Mouse (Mus musculus) hindbrain, embryonic 13.5 days (tissue): ENCODE measurements around the gene Bcat2. TPM values are rescaled to one million over a fixed set of nuclear protein-coding genes. Genes with fewer than 3 reads are reported as not detected.
"Not testable (repeated sequence)": the region's sequence is repeated elsewhere in the genome, so short reads cannot be mapped to it uniquely, and the experiment has no call there.

Experiments
- ATAC-seq: fragments of 200-750 bp; cut with Nextera tagmentation; 2 replicates; pipeline ENCODE4 v1.8.0; 2017; ENCODE audit warnings: moderate TSS enrichment; ENCODE audit not compliant: low FRiP score
- H3K27ac ChIP-seq: fragments of 300-500 bp; sonication (generic); 2 replicates; pipeline ENCODE4 v1.5.1; 2015; ENCODE audit warnings: inconsistent platforms, mild to moderate bottlenecking, moderate library complexity
- H3K27me3 ChIP-seq: fragments of 300-500 bp; sonication (generic); 2 replicates; pipeline ENCODE4 v1.6.1; 2015; ENCODE audit warnings: mild to moderate bottlenecking, inconsistent platforms
- H3K36me3 ChIP-seq: fragments of 300-500 bp; sonication (generic); 2 replicates; pipeline ENCODE4 v1.6.1; 2015; ENCODE audit warnings: mild to moderate bottlenecking, inconsistent platforms
- H3K4me1 ChIP-seq: fragments of 300-500 bp; sonication (generic); replicated peaks from 2 replicates; pipeline ENCODE4 v1.6.1; 2015; ENCODE audit warnings: inconsistent platforms
- H3K4me2 ChIP-seq: fragments of 300-500 bp; sonication (generic); 2 replicates; pipeline ENCODE4 v1.6.1; 2015; ENCODE audit warnings: inconsistent platforms, mild to moderate bottlenecking, moderate library complexity
- H3K4me3 ChIP-seq: fragments of 300-500 bp; sonication (generic); 2 replicates; pipeline ENCODE4 v1.5.1; 2015; ENCODE audit warnings: mild to moderate bottlenecking, inconsistent platforms
- H3K9ac ChIP-seq: fragments of 300-500 bp; sonication (generic); 2 replicates; pipeline ENCODE4 v1.6.1; 2015; ENCODE audit warnings: mild to moderate bottlenecking, inconsistent platforms
- H3K9me3 ChIP-seq: fragments of 300-500 bp; sonication (generic); 2 replicates; pipeline ENCODE4 v1.6.1; 2016; ENCODE audit warnings: inconsistent platforms
- WGBS: fragments of 180-500 bp; shearing (Covaris S2); methylation state at CpG from one replicate; pipeline ENCODE4 v1.1.7; 2015; 5-methylcytosine and 5-hydroxymethylcytosine counted together
- polyA plus RNA-seq: library from polyadenylated mRNA; unstranded; fragments of >200 nt; fragmentation: Nextera tagmentation; extraction: Ambion mirVana; gene quantifications from 2 replicates; pipeline ENCODE4 v1.2.1, GENCODE M21; 2015

Gene Bcat2
- 19.8 and 20.8 TPM in 2 replicates for polyA plus RNA-seq

GRCm38 (mm10) chr7:45570103-45570741, at the start of gene Bcat2:
TSS of gene Bcat2 (plus strand) at chr7:45570153.
- peak within 1 kb of the TSS; percentile 79 for H3K4me2 ChIP-seq
- peak within 1 kb of the TSS; percentile 70 for H3K4me3 ChIP-seq
- H3K27me3 ChIP-seq, result no peaks in the 10 kb centered on the region
- ATAC-seq, result peak; percentile 70
- H3K9ac ChIP-seq, result peak within 1 kb of the TSS; percentile 87
- H3K27ac ChIP-seq, result peak within 1 kb of the TSS; percentile 91
- under 1% methylated on average over 42 of the region's 42 CpGs for WGBS
- no peaks in the 10 kb centered on the region for H3K9me3 ChIP-seq
- 0 out of 2 replicates have a peak, but pooled peaks cover 2% of the 10 kb centered on the region for H3K36me3 ChIP-seq
- H3K4me1 ChIP-seq, result peaks cover 28% of the 10 kb centered on the region

GRCm38 (mm10) chr7:45520605-45521004, 49.3 kb upstream of the Bcat2 start:
- no peak overlapping the region for H3K27ac ChIP-seq
- H3K4me3 ChIP-seq, result no peak overlapping the region
- no peaks in the 10 kb centered on the region for H3K9me3 ChIP-seq
- 96% methylated on average over 7 of the region's 7 CpGs for WGBS
- no peaks in the 10 kb centered on the region for H3K27me3 ChIP-seq
- ATAC-seq, result no peak
- H3K9ac ChIP-seq, result no peak overlapping the region
- H3K36me3 ChIP-seq, result no peaks in the 10 kb centered on the region; the same call in 1 of the 2 replicates
- H3K4me2 ChIP-seq, result no peak overlapping the region
- H3K4me1 ChIP-seq, result peaks cover 32% of the 10 kb centered on the region

DNA sequence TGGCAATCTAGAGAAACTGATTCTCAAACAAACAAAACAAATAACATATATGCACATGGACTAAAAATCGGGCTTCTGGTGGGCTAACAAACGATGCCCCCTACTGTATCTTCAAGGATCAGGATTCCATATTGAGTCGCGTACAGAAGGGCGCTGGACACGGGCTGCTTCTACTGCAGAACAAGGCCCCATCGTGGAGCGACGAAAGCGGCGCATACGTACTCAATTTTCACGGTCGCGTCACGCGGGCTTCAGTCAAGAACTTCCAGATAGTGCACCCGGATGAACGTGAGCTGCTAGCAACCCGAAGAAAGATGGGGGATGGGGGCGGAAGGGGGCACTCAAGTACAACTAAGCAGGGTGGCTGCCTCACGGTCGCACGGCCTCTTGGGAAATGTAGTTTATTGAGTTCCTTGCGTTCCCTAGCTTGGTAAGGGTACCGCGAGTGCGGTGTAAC, 48.2 kb upstream of the Bcat2 start:
- H3K4me1 ChIP-seq, result peaks cover 35% of the 10 kb centered on the region
- peak overlapping the region; percentile 52 for H3K4me2 ChIP-seq
- peak overlapping the region; percentile 68 for H3K9ac ChIP-seq
- no peaks in the 10 kb centered on the region; the same call in 1 of the 2 replicates for H3K36me3 ChIP-seq
- no peaks in the 10 kb centered on the region for H3K27me3 ChIP-seq
- peak overlapping the region; percentile 45 for H3K4me3 ChIP-seq
- H3K27ac ChIP-seq, result peak overlapping the region; percentile 86
- peak; percentile 76 for ATAC-seq
- H3K9me3 ChIP-seq, result no peaks in the 10 kb centered on the region
- under 1% methylated on average over 28 of the region's 28 CpGs for WGBS

DNA sequence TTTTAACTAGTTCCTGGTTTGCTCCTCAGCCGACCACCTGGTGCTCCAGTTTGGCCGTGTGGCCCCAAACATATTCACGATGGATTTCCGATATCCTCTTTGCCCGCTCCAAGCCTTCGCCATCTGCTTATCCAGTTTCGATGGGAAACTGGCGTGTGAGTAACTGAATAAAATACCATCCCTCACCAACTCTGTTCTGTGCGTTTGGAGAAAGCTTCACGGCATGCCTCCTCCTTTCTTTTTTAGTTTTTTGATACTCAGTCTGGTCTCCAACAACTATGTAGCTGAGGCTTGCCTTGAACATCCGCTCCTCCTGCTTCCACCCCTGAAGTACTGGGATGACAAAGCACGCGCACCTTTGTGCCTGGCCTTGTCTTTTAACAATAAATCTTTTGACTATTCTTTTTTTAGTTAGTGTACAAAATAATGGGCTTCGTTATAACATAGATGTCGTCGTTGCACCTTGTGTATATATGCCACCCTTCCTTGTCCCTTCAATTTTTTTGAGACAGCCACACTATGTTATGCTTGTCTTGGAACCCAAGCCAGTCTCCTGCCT, 47.7 kb upstream of the Bcat2 start:
- H3K4me3 ChIP-seq, result peak overlapping the region; percentile 45
- no peaks in the 10 kb centered on the region; the same call in 1 of the 2 replicates for H3K36me3 ChIP-seq
- no peak for ATAC-seq
- no peak overlapping the region for H3K9ac ChIP-seq
- WGBS, result 56% methylated on average over 16 of the region's 16 CpGs
- H3K4me2 ChIP-seq, result peak overlapping the region; percentile 52
- no peak overlapping the region for H3K27ac ChIP-seq
- H3K4me1 ChIP-seq, result peaks cover 36% of the 10 kb centered on the region
- no peaks in the 10 kb centered on the region for H3K27me3 ChIP-seq
- H3K9me3 ChIP-seq, result no peaks in the 10 kb centered on the region

- H3K27me3 ChIP-seq, result no peaks in the 10 kb centered on the region
- H3K4me1 ChIP-seq, result peaks cover 36% of the 10 kb centered on the region
- H3K27ac ChIP-seq, result no peak overlapping the region
- H3K4me2 ChIP-seq, result peak overlapping the region; percentile 8; the same call in 1 of the 2 replicates
- H3K9me3 ChIP-seq, result no peaks in the 10 kb centered on the region
- WGBS, result 77% methylated on average over 18 of the region's 18 CpGs
- H3K4me3 ChIP-seq, result peak overlapping the region; percentile 1; the same call in 1 of the 2 replicates
- ATAC-seq, result no peak
- no peaks in the 10 kb centered on the region; the same call in 1 of the 2 replicates for H3K36me3 ChIP-seq
- H3K9ac ChIP-seq, result peak overlapping the region; percentile 46
Measured at GRCm38 (mm10) chr7:45522957-45523676, 46.8 kb upstream of the Bcat2 start.

- Histone ChIP-seq H3K36me3 (no peaks in the 10 kb centered on the region; the same call in 1 of the 2 replicates), H3K27me3 (no peaks in the 10 kb centered on the region), H3K9me3 (no peaks in the 10 kb centered on the region), H3K4me3 (peak overlapping the region; percentile 1; the same call in 1 of the 2 replicates), H3K27ac (no peak overlapping the region), H3K9ac (peak overlapping the region; percentile 46), H3K4me2 (peak overlapping the region; percentile 25; the same call in 1 of the 2 replicates), H3K4me1 (peaks cover 36% of the 10 kb centered on the region)
- 89% methylated on average over 13 of the region's 13 CpGs for WGBS
- ATAC-seq, result no peak
Measured at GRCm38 (mm10) chr7:45523678-45524170, 46.2 kb upstream of the Bcat2 start.

DNA sequence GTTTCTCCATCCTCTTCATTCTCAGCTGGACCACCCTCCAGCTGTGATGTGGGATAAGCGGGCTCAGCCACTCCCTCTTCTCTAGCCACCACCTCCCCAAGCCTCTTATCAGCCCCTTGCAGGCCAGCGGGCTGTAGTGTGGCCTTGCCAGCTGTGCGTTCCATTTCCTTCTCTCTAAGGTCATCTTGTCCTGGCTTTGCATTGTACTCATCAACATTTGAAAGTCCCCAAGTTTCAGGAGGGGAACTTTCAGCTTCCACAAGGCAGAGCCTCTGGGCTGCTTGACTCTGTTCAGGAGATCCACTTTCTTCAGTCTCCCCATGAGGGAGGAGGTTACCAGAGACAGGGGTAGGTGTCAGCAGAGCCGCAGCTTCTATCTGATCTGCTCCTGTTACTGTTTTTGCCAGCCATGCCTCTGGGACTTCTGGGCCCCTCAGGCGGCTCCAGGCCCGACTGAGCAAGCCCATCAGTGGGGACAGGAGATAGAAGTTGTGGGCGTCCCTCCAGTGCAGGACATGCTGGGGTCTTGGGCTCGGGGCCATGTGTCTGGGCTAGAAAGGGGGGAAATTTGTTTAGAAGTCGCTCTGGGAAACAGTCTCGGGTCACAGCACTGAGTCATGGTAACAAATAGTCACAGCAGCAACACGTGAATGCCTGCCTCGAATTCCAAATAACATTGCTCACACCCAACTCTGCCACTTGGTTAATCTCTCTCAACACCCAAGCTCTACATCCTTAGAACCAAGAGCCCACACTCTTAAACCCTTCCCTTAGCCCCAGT, 44.9 kb upstream of the Bcat2 start:
- no peaks in the 10 kb centered on the region; the same call in 1 of the 2 replicates for H3K36me3 ChIP-seq
- peak overlapping the region; percentile 77 for H3K9ac ChIP-seq
- no peaks in the 10 kb centered on the region for H3K9me3 ChIP-seq
- H3K4me3 ChIP-seq, result peak overlapping the region; percentile 60
- peak overlapping the region; percentile 83 for H3K27ac ChIP-seq
- ATAC-seq, result peak; percentile 9; the same call in 1 of the 2 replicates
- peak overlapping the region; percentile 80 for H3K4me2 ChIP-seq
- WGBS, result 32% methylated on average over 12 of the region's 12 CpGs
- peaks cover 38% of the 10 kb centered on the region for H3K4me1 ChIP-seq
- H3K27me3 ChIP-seq, result 0 out of 2 replicates have a peak, but pooled peaks cover 2% of the 10 kb centered on the region

DNA sequence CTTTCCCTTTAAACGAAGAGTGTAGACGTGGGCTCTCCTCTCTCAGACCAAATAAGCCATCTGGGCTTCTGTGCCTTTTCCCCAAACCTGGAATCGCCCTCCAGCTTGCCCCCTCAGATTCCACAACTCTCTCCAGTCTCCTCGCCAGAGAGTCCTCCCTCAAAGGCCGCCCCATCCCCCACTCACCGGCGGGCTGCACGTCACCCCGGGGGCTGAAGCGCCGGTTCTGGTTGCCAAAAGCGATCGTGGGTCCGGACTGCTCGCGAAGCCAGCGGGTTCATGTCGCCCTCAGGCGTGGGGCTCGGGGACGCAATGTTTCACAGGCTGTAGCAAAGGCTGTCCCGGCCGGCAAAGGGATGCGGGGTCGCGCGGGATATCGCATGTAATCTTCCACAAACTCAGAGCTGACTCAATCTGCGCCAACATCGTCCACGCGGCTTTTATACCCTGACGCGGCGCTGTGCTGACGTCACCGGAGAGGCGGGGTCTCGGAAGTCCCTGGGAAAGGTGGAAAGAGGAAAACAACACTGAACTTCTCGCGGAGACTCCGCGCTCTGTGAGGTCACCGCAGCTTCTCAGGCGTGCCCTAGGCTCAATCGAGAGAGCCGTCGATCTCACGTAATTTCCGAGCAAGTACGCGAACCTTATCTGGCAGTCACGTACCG, 44.0 kb upstream of the Bcat2 start, which contains the start of the genes Ppp1r15a and Plekha4:
Gene Ppp1r15a, minus strand, starts transcription at position 460 of the 665 bp plus-strand sequence.
Gene Plekha4, plus strand, starts transcription at position 522 of the 665 bp plus-strand sequence.
- peak within 1 kb of the TSS; percentile 60 for H3K4me3 ChIP-seq
- H3K36me3 ChIP-seq, result no peaks in the 10 kb centered on the region; the same call in 1 of the 2 replicates
- WGBS, result under 1% methylated on average over 54 of the region's 54 CpGs
- H3K4me1 ChIP-seq, result peaks cover 42% of the 10 kb centered on the region
- peaks cover 6% of the 10 kb centered on the region; the same call in 1 of the 2 replicates for H3K27me3 ChIP-seq
- H3K27ac ChIP-seq, result peak within 1 kb of the TSS; percentile 83
- no peaks in the 10 kb centered on the region for H3K9me3 ChIP-seq
- H3K4me2 ChIP-seq, result peak within 1 kb of the TSS; percentile 80
- ATAC-seq, result peak; percentile 79
- H3K9ac ChIP-seq, result peak within 1 kb of the TSS; percentile 77

GRCm38 (mm10) chr7:45526474-45527120, 43.4 kb upstream of the Bcat2 start:
- H3K27me3 ChIP-seq, result peaks cover 9% of the 10 kb centered on the region; the same call in 1 of the 2 replicates
- no peaks in the 10 kb centered on the region for H3K9me3 ChIP-seq
- H3K4me2 ChIP-seq, result peak overlapping the region; percentile 80
- 24% methylated on average over 7 of the region's 7 CpGs for WGBS
- H3K27ac ChIP-seq, result peak overlapping the region; percentile 83
- no peaks in the 10 kb centered on the region; the same call in 1 of the 2 replicates for H3K36me3 ChIP-seq
- peak overlapping the region; percentile 77 for H3K9ac ChIP-seq
- H3K4me3 ChIP-seq, result peak overlapping the region; percentile 60
- H3K4me1 ChIP-seq, result peaks cover 37% of the 10 kb centered on the region
- ATAC-seq, result no peak

DNA sequence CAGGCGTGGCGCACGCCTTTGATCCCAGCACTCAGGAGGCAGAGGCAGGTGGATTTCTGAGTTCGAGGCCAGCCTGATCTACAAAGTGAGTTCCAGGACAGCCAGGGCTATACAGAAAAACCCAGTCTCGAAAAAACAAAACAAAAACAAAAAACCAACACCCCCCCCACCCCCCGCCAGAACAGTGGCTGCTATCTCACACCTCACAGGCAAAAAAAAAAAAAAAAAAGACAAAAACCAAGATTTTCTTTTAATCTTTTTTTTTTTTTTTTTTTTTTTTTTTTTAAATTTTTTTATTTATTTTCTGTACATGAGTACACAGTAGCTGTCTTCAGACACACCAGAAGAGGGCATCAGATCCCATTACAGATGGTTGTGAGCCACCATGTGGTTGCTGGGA, 42.8 kb upstream of the Bcat2 start:
- H3K9me3 ChIP-seq, H3K4me2 ChIP-seq, H3K36me3 ChIP-seq, ATAC-seq, H3K4me3 ChIP-seq, H3K27me3 ChIP-seq, H3K27ac ChIP-seq, H3K9ac ChIP-seq: not testable (repeated sequence)
- WGBS, result 96% methylated on average over 6 of the region's 6 CpGs
- peaks cover 35% of the 10 kb centered on the region for H3K4me1 ChIP-seq
